Mouse (Mus musculus) embryonic facial prominence, embryonic 15.5 days (tissue): Measurements from ENCODE around the gene Ap5b1. TPM values are rescaled to one million over a fixed set of nuclear protein-coding genes. Genes with fewer than 3 reads are reported as not detected.

Source experiments
- ATAC-seq: fragments of 200-750 bp; cut with Nextera tagmentation; 2 replicates; pipeline ENCODE4 v1.8.0; 2017; ENCODE audit warnings: low read depth, moderate TSS enrichment; ENCODE audit not compliant: insufficient number of reproducible peaks, low FRiP score, low TSS enrichment
- H3K27ac ChIP-seq: fragments of 300-500 bp; sonication (generic); replicated peaks from 2 replicates; pipeline ENCODE4 v1.5.1; 2015; ENCODE audit warnings: mild to moderate bottlenecking, inconsistent platforms
- H3K27me3 ChIP-seq: fragments of 300-500 bp; sonication (generic); 2 replicates; pipeline ENCODE4 v1.6.1; 2015; ENCODE audit warnings: inconsistent platforms
- H3K36me3 ChIP-seq: fragments of 300-500 bp; sonication (generic); 2 replicates; pipeline ENCODE4 v1.6.1; 2015; ENCODE audit warnings: mild to moderate bottlenecking, inconsistent platforms
- H3K4me1 ChIP-seq: fragments of 300-500 bp; sonication (generic); 2 replicates; pipeline ENCODE4 v1.6.1; 2015; ENCODE audit warnings: inconsistent platforms
- H3K4me2 ChIP-seq: fragments of 300-500 bp; sonication (generic); replicated peaks from 2 replicates; pipeline ENCODE4 v1.6.1; 2015; ENCODE audit warnings: mild to moderate bottlenecking, inconsistent platforms
- H3K4me3 ChIP-seq: fragments of 300-500 bp; sonication (generic); replicated peaks from 2 replicates; pipeline ENCODE4 v1.5.1; 2015; ENCODE audit warnings: mild to moderate bottlenecking, inconsistent platforms
- H3K9ac ChIP-seq: fragments of 300-500 bp; sonication (generic); 2 replicates; pipeline ENCODE4 v1.6.1; 2015; ENCODE audit warnings: inconsistent platforms
- H3K9me3 ChIP-seq: fragments of 300-500 bp; sonication (generic); replicated peaks from 2 replicates; pipeline ENCODE4 v1.6.1; 2016; ENCODE audit warnings: inconsistent platforms
- WGBS: fragments of 180-500 bp; shearing (Covaris S2); methylation state at CpG from one replicate; pipeline ENCODE4 v1.1.7; 2015; 5-methylcytosine and 5-hydroxymethylcytosine counted together
- polyA plus RNA-seq: library from polyadenylated mRNA; unstranded; fragments of >200 nt; fragmentation: Nextera tagmentation; extraction: Ambion mirVana; gene quantifications from 2 replicates; pipeline ENCODE4 v1.2.1, GENCODE M21; 2015

The Ap5b1 gene
- polyA plus RNA-seq, 1 experiment from 2014 or later = 5.7 TPM

- peaks cover 18% of the 10 kb centered on the region for H3K27me3 ChIP-seq
- peaks cover 26% of the 10 kb centered on the region for H3K36me3 ChIP-seq
- peak overlapping the region; percentile 42 for H3K9ac ChIP-seq
- 2% methylated on average over 26 of the region's 26 CpGs for WGBS
- H3K27ac ChIP-seq = peak overlapping the region; percentile 92
- H3K4me1 ChIP-seq = peaks cover 29% of the 10 kb centered on the region
- H3K4me3 ChIP-seq = peak overlapping the region; percentile 76
- ATAC-seq = peak; percentile 15
- H3K9me3 ChIP-seq = no peaks in the 10 kb centered on the region
- H3K4me2 ChIP-seq = peak overlapping the region; percentile 97
These were observed 668 bp upstream of the Ap5b1 start for GRCm38 (mm10) chr19:5567180-5567533.

DNA sequence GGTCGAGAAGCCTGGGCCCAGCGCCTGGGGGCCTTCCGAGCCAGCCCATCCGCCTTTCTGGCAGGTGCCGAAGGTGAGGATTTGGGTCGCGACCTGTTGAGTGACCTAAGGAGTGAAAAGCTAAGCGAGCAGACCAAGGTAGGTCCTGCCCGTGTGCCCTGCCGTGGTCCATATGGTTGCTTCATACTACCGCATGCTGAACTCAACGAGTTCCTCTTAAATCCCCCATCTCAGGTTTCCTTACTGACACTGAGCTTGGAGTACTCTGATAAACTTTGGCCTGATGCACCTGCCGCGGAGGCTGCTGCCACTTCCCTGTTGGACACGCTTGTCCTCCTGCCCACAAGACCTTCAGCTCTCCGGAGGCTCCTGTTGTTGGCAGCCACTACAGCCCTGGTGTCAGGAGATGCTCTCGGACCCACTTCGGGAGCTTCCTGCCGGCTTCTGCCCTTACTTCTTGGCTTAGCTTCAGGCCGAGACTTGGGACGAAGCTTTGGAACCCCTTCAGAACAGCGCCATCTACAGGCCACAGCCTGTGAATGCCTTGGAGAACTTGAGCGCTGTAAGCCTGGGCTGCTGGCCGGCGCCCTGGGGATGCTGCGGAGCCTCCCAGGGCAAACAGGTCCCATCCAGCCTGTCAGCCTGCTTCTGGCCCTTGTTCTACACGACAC lies 780 bp downstream of the Ap5b1 start:
- Histone ChIP-seq H3K4me2 (peak overlapping the region; percentile 97), H3K36me3 (peaks cover 26% of the 10 kb centered on the region), H3K27me3 (peaks cover 16% of the 10 kb centered on the region), H3K9me3 (no peaks in the 10 kb centered on the region), H3K4me3 (peak overlapping the region; percentile 76), H3K4me1 (peaks cover 33% of the 10 kb centered on the region), H3K27ac (peak overlapping the region; percentile 92), H3K9ac (peak overlapping the region; percentile 53)
- ATAC-seq = no peak
- WGBS = 6% methylated on average over 27 of the region's 27 CpGs

DNA sequence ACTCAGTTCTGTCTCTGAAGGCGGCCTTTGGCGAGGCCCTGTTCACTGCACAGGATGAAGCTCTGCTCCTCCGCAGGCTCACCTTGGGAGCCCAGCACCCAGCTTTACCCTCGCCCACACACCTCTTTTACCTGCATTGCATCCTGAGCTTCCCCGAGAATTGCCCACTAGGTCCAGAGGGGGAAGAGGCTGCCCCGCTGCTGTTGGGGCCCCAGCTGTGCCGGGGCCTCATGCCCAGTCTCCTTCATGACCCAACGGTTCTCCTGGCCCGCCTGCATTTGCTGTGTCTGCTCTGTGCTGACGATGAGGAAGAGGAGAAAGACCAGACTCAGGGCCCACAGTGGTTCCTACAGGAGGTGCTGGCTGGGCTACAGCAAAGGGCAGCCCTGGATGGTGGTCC lies 1.7 kb downstream of the Ap5b1 start:
- 86% methylated on average over 10 of the region's 10 CpGs for WGBS
- ATAC-seq = no peak
- peaks cover 33% of the 10 kb centered on the region for H3K4me1 ChIP-seq
- no peak overlapping the region for H3K4me3 ChIP-seq
- H3K9ac ChIP-seq = no peak overlapping the region
- no peak overlapping the region for H3K4me2 ChIP-seq
- H3K36me3 ChIP-seq = peaks cover 26% of the 10 kb centered on the region
- no peak overlapping the region for H3K27ac ChIP-seq
- no peaks in the 10 kb centered on the region for H3K9me3 ChIP-seq
- peaks cover 11% of the 10 kb centered on the region for H3K27me3 ChIP-seq

- no peaks in the 10 kb centered on the region for H3K9me3 ChIP-seq
- H3K4me2 ChIP-seq = no peak overlapping the region
- peaks cover 9% of the 10 kb centered on the region for H3K27me3 ChIP-seq
- 83% methylated on average over 32 of the region's 32 CpGs for WGBS
- ATAC-seq = no peak
- H3K9ac ChIP-seq = no peak overlapping the region
- H3K4me1 ChIP-seq = peaks cover 33% of the 10 kb centered on the region
- peaks cover 26% of the 10 kb centered on the region for H3K36me3 ChIP-seq
- H3K4me3 ChIP-seq = no peak overlapping the region
- no peak overlapping the region for H3K27ac ChIP-seq
These were observed 2.8 kb downstream of the Ap5b1 start for GRCm38 (mm10) chr19:5570353-5571246.

GRCm38 (mm10) chr19:5571831-5572230 lies 4.0 kb downstream of the Ap5b1 start:
- H3K36me3 ChIP-seq = peaks cover 26% of the 10 kb centered on the region
- H3K9me3 ChIP-seq = no peaks in the 10 kb centered on the region
- H3K4me2 ChIP-seq = no peak overlapping the region
- ATAC-seq = no peak
- peaks cover 25% of the 10 kb centered on the region for H3K4me1 ChIP-seq
- H3K4me3 ChIP-seq = no peak overlapping the region
- H3K9ac ChIP-seq = no peak overlapping the region
- H3K27ac ChIP-seq = no peak overlapping the region
- H3K27me3 ChIP-seq = no peaks in the 10 kb centered on the region
- 78% methylated on average over 5 of the region's 5 CpGs for WGBS

- H3K27ac ChIP-seq = peak overlapping the region; percentile 65; the same call in 1 of the 2 replicates
- ATAC-seq = no peak
- H3K9me3 ChIP-seq = no peaks in the 10 kb centered on the region
- H3K27me3 ChIP-seq = no peaks in the 10 kb centered on the region
- peaks cover 18% of the 10 kb centered on the region for H3K4me1 ChIP-seq
- no peak overlapping the region for H3K9ac ChIP-seq
- 69% methylated on average over 19 of the region's 19 CpGs for WGBS
- H3K36me3 ChIP-seq = peaks cover 26% of the 10 kb centered on the region
- H3K4me2 ChIP-seq = no peak overlapping the region
- H3K4me3 ChIP-seq = no peak overlapping the region
These were observed 4.7 kb downstream of the Ap5b1 start for GRCm38 (mm10) chr19:5572331-5573125.

- ATAC-seq = no peak
- Histone ChIP-seq H3K36me3 (peaks cover 15% of the 10 kb centered on the region; the same call in 1 of the 2 replicates), H3K4me3 (no peak overlapping the region), H3K9me3 (no peaks in the 10 kb centered on the region), H3K27ac (no peak overlapping the region), H3K27me3 (no peaks in the 10 kb centered on the region), H3K4me1 (0 out of 2 replicates have a peak, but pooled peaks cover 4% of the 10 kb centered on the region), H3K4me2 (no peak overlapping the region), H3K9ac (no peak overlapping the region)
- WGBS = 86% methylated on average over 1 of the region's 1 CpGs
These were observed 7.5 kb downstream of the Ap5b1 start for GRCm38 (mm10) chr19:5575336-5575735.

GRCm38 (mm10) chr19:5579971-5580370 lies 12.1 kb downstream of the Ap5b1 start:
- 75% methylated on average over 4 of the region's 4 CpGs for WGBS
- peaks cover 3% of the 10 kb centered on the region; the same call in 1 of the 2 replicates for H3K27me3 ChIP-seq

GRCm38 (mm10) chr19:5580776-5581175 lies 13.0 kb downstream of the Ap5b1 start:
- no peak for ATAC-seq
- no peak overlapping the region for H3K4me3 ChIP-seq
- no peaks in the 10 kb centered on the region for H3K36me3 ChIP-seq
- H3K27me3 ChIP-seq = peaks cover 3% of the 10 kb centered on the region; the same call in 1 of the 2 replicates
- no peaks in the 10 kb centered on the region for H3K9me3 ChIP-seq
- H3K9ac ChIP-seq = no peak overlapping the region
- H3K4me1 ChIP-seq = no peaks in the 10 kb centered on the region
- H3K27ac ChIP-seq = no peak overlapping the region
- 88% methylated on average over 6 of the region's 6 CpGs for WGBS
- no peak overlapping the region for H3K4me2 ChIP-seq

More at GRCm38 (mm10) chr19:5579971-5580370, 12.1 kb downstream of the Ap5b1 start:
- no peak overlapping the region for H3K27ac ChIP-seq
- no peak overlapping the region for H3K4me2 ChIP-seq
- no peaks in the 10 kb centered on the region for H3K9me3 ChIP-seq
- no peaks in the 10 kb centered on the region for H3K36me3 ChIP-seq
- H3K9ac ChIP-seq = no peak overlapping the region
- ATAC-seq = no peak
- H3K4me1 ChIP-seq = no peaks in the 10 kb centered on the region
- no peak overlapping the region for H3K4me3 ChIP-seq

- Histone ChIP-seq H3K36me3 (no peaks in the 10 kb centered on the region), H3K27ac (no peak overlapping the region), H3K9me3 (no peaks in the 10 kb centered on the region), H3K4me1 (no peaks in the 10 kb centered on the region), H3K27me3 (peaks cover 3% of the 10 kb centered on the region; the same call in 1 of the 2 replicates), H3K4me2 (no peak overlapping the region), H3K4me3 (no peak overlapping the region), H3K9ac (no peak overlapping the region)
- no peak for ATAC-seq
- 72% methylated on average over 2 of the region's 2 CpGs for WGBS
These were observed 14.2 kb downstream of the Ap5b1 start for GRCm38 (mm10) chr19:5581995-5582394.

- Histone ChIP-seq H3K36me3 (no peaks in the 10 kb centered on the region), H3K27me3 (no peaks in the 10 kb centered on the region), H3K4me1 (no peaks in the 10 kb centered on the region), H3K27ac (no peak overlapping the region), H3K4me2 (no peak overlapping the region), H3K9me3 (no peaks in the 10 kb centered on the region), H3K4me3 (no peak overlapping the region), H3K9ac (no peak overlapping the region)
- no peak for ATAC-seq
- 71% methylated on average over 9 of the region's 9 CpGs for WGBS
These were observed 21.3 kb downstream of the Ap5b1 start for GRCm38 (mm10) chr19:5589159-5589558.
